Mouse (Mus musculus): ENCODE data around the gene Fam102a.

Fam102a gene

GRCm38 (mm10) chr2:32581450-32582095 lies 46.4 kb downstream of the Fam102a start:
- DNase-seq (ENCODE audit: low spot score in 2 of 2), result peak; percentile 36 to 64

GRCm38 (mm10) chr2:32582830-32583799 lies 48.0 kb downstream of the Fam102a start:
- peak; percentile 40 to 82 for DNase-seq (ENCODE audit: low spot score in 2 of 2)

GRCm38 (mm10) chr2:32585149-32585714 lies 50.1 kb downstream of the Fam102a start:
- DNase-seq (ENCODE audit: low spot score in 2 of 2), result no peak

- peak; percentile 74 to 90 for DNase-seq (ENCODE audit: low spot score in 2 of 2)
Observed at GRCm38 (mm10) chr2:32586871-32587351, 51.8 kb downstream of the Fam102a start, which contains the start of gene St6galnac4. Gene St6galnac4, plus strand, starts transcription at chr2:32587095.

- DNase-seq (ENCODE audit: low spot score in 2 of 2), result no peak
Observed at GRCm38 (mm10) chr2:32587731-32588321, 52.7 kb downstream of the Fam102a start.

- peak in 1 of 2 experiments; percentile 71 for DNase-seq (ENCODE audit: low spot score in 2 of 2)
Observed at GRCm38 (mm10) chr2:32589213-32589795, 54.2 kb downstream of the Fam102a start.

- no peak for DNase-seq (ENCODE audit: low spot score in 2 of 2)
Observed at GRCm38 (mm10) chr2:32590224-32590623, 55.1 kb downstream of the Fam102a start.

GRCm38 (mm10) chr2:32591249-32591648 lies 56.1 kb downstream of the Fam102a start:
- no peak for DNase-seq (ENCODE audit: low spot score in 2 of 2)

GRCm38 (mm10) chr2:32596725-32597124 lies 61.6 kb downstream of the Fam102a start:
- DNase-seq (ENCODE audit: low spot score in 2 of 2), result peak in 1 of 2 experiments; percentile 82

- DNase-seq (ENCODE audit: low spot score in 2 of 2), result no peak
Observed at GRCm38 (mm10) chr2:32597248-32597647, 62.1 kb downstream of the Fam102a start.

- no peak for DNase-seq (ENCODE audit: low spot score in 2 of 2)
Observed at GRCm38 (mm10) chr2:32597699-32598098, 62.6 kb downstream of the Fam102a start.

GRCm38 (mm10) chr2:32598506-32598905 lies 63.4 kb downstream of the Fam102a start:
- DNase-seq (ENCODE audit: low spot score in 2 of 2), result peak in 1 of 2 experiments; percentile 58

- no peak for DNase-seq (ENCODE audit: low spot score in 2 of 2)
Observed at GRCm38 (mm10) chr2:32599409-32599808, 64.3 kb downstream of the Fam102a start, which contains the start of gene St6galnac6. Gene St6galnac6, plus strand, starts transcription at chr2:32599709.

GRCm38 (mm10) chr2:32601417-32602065 lies 66.4 kb downstream of the Fam102a start:
- no peak for DNase-seq (ENCODE audit: low spot score in 2 of 2)

- peak; percentile 80 to 94 for DNase-seq (ENCODE audit: low spot score in 2 of 2)
Observed at GRCm38 (mm10) chr2:32602600-32603054, 67.5 kb downstream of the Fam102a start.

GRCm38 (mm10) chr2:32604631-32605030 lies 69.5 kb downstream of the Fam102a start:
- no peak for DNase-seq (ENCODE audit: low spot score in 2 of 2)

- peak; percentile 47 to 77 for DNase-seq (ENCODE audit: low spot score in 2 of 2)
Observed at GRCm38 (mm10) chr2:32606161-32607142, 71.3 kb downstream of the Fam102a start.

GRCm38 (mm10) chr2:32607262-32607947 lies 72.3 kb downstream of the Fam102a start:
- no peak for DNase-seq (ENCODE audit: low spot score in 2 of 2)
